Mouse (Mus musculus) lung, postnatal 0 days (tissue): ENCODE measurements around the gene Phkg2.

Source experiments
- CTCF ChIP-seq: IDR thresholded peaks from 2 replicates; pipeline ENCODE4 v1.5.1; 2016; ENCODE audit warnings: antibody characterized with exemption, mild to moderate bottlenecking
- EP300 ChIP-seq: IDR thresholded peaks from 2 replicates; pipeline ENCODE4 v1.6.1; 2016; ENCODE audit warnings: antibody characterized with exemption, mild to moderate bottlenecking, control low read depth

- TF ChIP-seq CTCF = no peak; the same call in 1 of the 2 replicates
- TF ChIP-seq EP300 = no peak
Measured at GRCm38 (mm10) chr7:127573503-127574008, 416 bp downstream of the Phkg2 start.
